Mouse (Mus musculus) midbrain, embryonic 16.5 days (tissue): ENCODE data around the gene Otulin. TPM values are rescaled to one million over a fixed set of nuclear protein-coding genes. Genes with fewer than 3 reads are reported as not detected.

Source experiments
- ATAC-seq: fragments of 200-750 bp; cut with Nextera tagmentation; 2 replicates; pipeline ENCODE4 v1.8.0; 2017; ENCODE audit warnings: moderate TSS enrichment
- H3K27ac ChIP-seq: fragments of 300-500 bp; sonication (generic); 2 replicates; pipeline ENCODE4 v1.5.1; 2014; ENCODE audit warnings: mild to moderate bottlenecking, low read length, mixed read lengths
- H3K27me3 ChIP-seq: fragments of 300-500 bp; sonication (generic); 2 replicates; pipeline ENCODE4 v1.6.1; 2014; ENCODE audit warnings: low read depth, low read length, mixed read lengths; ENCODE audit not compliant: control insufficient read depth, insufficient read depth
- H3K36me3 ChIP-seq: fragments of 300-500 bp; sonication (generic); 2 replicates; pipeline ENCODE4 v1.6.1; 2014; ENCODE audit warnings: mild to moderate bottlenecking, low read length, moderate library complexity, mixed read lengths; ENCODE audit not compliant: control insufficient read depth, insufficient read depth
- H3K4me1 ChIP-seq: fragments of 300-500 bp; sonication (generic); 2 replicates; pipeline ENCODE4 v1.6.1; 2014; ENCODE audit warnings: mild to moderate bottlenecking, low read length, mixed read lengths; ENCODE audit not compliant: control insufficient read depth, insufficient read depth
- H3K4me2 ChIP-seq: fragments of 300-500 bp; sonication (generic); 2 replicates; pipeline ENCODE4 v1.6.1; 2014; ENCODE audit warnings: mild to moderate bottlenecking, low read length, mixed read lengths
- H3K4me3 ChIP-seq: fragments of 300-500 bp; sonication (generic); 2 replicates; pipeline ENCODE4 v1.5.1; 2014; ENCODE audit warnings: low read depth, mild to moderate bottlenecking, low read length, moderate library complexity, mixed read lengths
- H3K9ac ChIP-seq: fragments of 300-500 bp; sonication (generic); 2 replicates; pipeline ENCODE4 v1.6.1; 2014; ENCODE audit warnings: low read depth, low read length, mixed read lengths
- H3K9me3 ChIP-seq: fragments of 300-500 bp; sonication (generic); replicated peaks from 2 replicates; pipeline ENCODE4 v1.6.1; 2014; ENCODE audit warnings: mild to moderate bottlenecking, low read length, mixed read lengths; ENCODE audit not compliant: control insufficient read depth, poor library complexity, severe bottlenecking
- WGBS: fragments of 180-500 bp; shearing (Covaris S2); extraction: QIAGEN DNeasy Blood & Tissue Kit; methylation state at CpG from one replicate; pipeline ENCODE4 v1.1.7; 2014; 5-methylcytosine and 5-hydroxymethylcytosine counted together
- polyA plus RNA-seq: library from polyadenylated mRNA; unstranded; fragments of >200 nt; fragmentation: Nextera tagmentation; extraction: Ambion mirVana; gene quantifications from 2 replicates; pipeline ENCODE4 v1.2.1, GENCODE M21; 2015

Gene Otulin
- polyA plus RNA-seq, 1 experiment from 2014 or later, result 21.6 TPM

GRCm38 (mm10) chr15:27670708-27671107 is 40.2 kb upstream of the Otulin start:
- 89% methylated on average over 8 of the region's 8 CpGs for WGBS
- no peaks in the 10 kb centered on the region for H3K27me3 ChIP-seq
- no peak overlapping the region for H3K9ac ChIP-seq
- no peak for ATAC-seq
- no peak overlapping the region for H3K4me3 ChIP-seq
- no peaks in the 10 kb centered on the region for H3K9me3 ChIP-seq
- H3K4me2 ChIP-seq, result no peak overlapping the region
- H3K36me3 ChIP-seq, result no peaks in the 10 kb centered on the region
- H3K4me1 ChIP-seq, result peaks cover 2% of the 10 kb centered on the region; the same call in 1 of the 2 replicates
- no peak overlapping the region for H3K27ac ChIP-seq

GRCm38 (mm10) chr15:27669931-27670411 is 39.5 kb upstream of the Otulin start:
- WGBS, result 90% methylated on average over 12 of the region's 12 CpGs
- Histone ChIP-seq H3K27ac (no peak overlapping the region), H3K9ac (no peak overlapping the region), H3K4me1 (peaks cover 8% of the 10 kb centered on the region), H3K4me3 (no peak overlapping the region), H3K9me3 (no peaks in the 10 kb centered on the region), H3K27me3 (no peaks in the 10 kb centered on the region), H3K4me2 (no peak overlapping the region), H3K36me3 (no peaks in the 10 kb centered on the region)
- no peak for ATAC-seq

DNA sequence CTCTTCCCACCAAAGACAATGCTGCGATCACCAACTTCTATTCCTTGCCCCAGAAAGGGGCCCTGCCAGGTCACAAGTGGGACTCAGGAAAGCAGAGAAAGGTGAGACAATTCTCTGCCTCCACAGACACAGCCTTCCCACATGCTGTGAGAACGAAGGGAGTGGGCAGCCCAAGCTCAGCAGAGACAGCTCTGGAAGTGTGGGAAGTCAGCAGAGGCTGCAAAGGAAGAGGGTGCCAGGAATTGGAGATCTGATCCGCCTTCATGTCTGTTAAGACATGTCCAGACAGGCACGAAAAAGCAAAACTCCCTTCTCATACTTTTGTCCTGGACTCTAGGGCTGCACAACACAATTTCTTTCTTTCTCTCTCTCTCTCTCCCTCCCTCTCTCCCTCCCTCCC is 38.8 kb upstream of the Otulin start:
- Histone ChIP-seq H3K27me3 (no peaks in the 10 kb centered on the region), H3K4me2 (no peak overlapping the region), H3K36me3 (no peaks in the 10 kb centered on the region), H3K4me1 (peaks cover 8% of the 10 kb centered on the region), H3K27ac (no peak overlapping the region), H3K9me3 (no peaks in the 10 kb centered on the region), H3K4me3 (no peak overlapping the region), H3K9ac (no peak overlapping the region)
- 80% methylated on average over 4 of the region's 4 CpGs for WGBS
- ATAC-seq, result no peak

DNA sequence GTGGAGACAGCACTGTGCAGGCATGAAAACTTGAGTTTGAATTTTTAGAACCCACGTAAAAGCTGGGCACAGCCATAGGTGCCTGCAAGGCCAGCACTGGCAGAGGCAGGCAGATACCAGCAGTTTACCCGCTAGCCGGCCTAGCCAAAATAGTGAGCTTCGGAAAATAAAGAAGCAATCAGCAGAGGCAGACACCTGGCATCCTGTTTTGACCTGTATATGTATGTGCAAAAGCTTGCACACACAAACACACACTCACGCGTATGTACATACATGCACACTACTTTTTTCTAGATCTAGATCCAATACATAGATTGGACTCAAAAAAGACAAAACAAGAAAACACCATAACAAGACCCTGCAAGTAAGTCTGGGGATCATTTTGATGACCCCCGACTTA is 38.1 kb upstream of the Otulin start:
- 93% methylated on average over 7 of the region's 7 CpGs for WGBS
- H3K27me3 ChIP-seq, result no peaks in the 10 kb centered on the region
- no peak overlapping the region for H3K9ac ChIP-seq
- ATAC-seq, result no peak
- H3K27ac ChIP-seq, result no peak overlapping the region
- H3K4me1 ChIP-seq, result peaks cover 8% of the 10 kb centered on the region
- no peak overlapping the region for H3K4me3 ChIP-seq
- H3K36me3 ChIP-seq, result no peaks in the 10 kb centered on the region
- H3K9me3 ChIP-seq, result no peaks in the 10 kb centered on the region
- H3K4me2 ChIP-seq, result no peak overlapping the region

GRCm38 (mm10) chr15:27668001-27668461 is 37.5 kb upstream of the Otulin start:
- no peak for ATAC-seq
- Histone ChIP-seq H3K9ac (no peak overlapping the region), H3K9me3 (no peaks in the 10 kb centered on the region), H3K27me3 (no peaks in the 10 kb centered on the region), H3K36me3 (no peaks in the 10 kb centered on the region), H3K4me2 (no peak overlapping the region), H3K4me1 (peaks cover 8% of the 10 kb centered on the region), H3K27ac (no peak overlapping the region), H3K4me3 (no peak overlapping the region)
- 63% methylated on average over 9 of the region's 9 CpGs for WGBS

- Histone ChIP-seq H3K4me2 (no peak overlapping the region), H3K4me1 (peaks cover 5% of the 10 kb centered on the region), H3K27me3 (no peaks in the 10 kb centered on the region), H3K27ac (no peak overlapping the region), H3K9me3 (no peaks in the 10 kb centered on the region), H3K4me3 (no peak overlapping the region), H3K9ac (no peak overlapping the region), H3K36me3 (no peaks in the 10 kb centered on the region)
- no peak for ATAC-seq
- WGBS, result 75% methylated on average over 9 of the region's 9 CpGs
Observed at GRCm38 (mm10) chr15:27666911-27667539, 36.5 kb upstream of the Otulin start.

GRCm38 (mm10) chr15:27665392-27665911 is 35.0 kb upstream of the Otulin start:
- Histone ChIP-seq H3K27me3 (no peaks in the 10 kb centered on the region), H3K9me3 (no peaks in the 10 kb centered on the region), H3K4me2 (peak overlapping the region; percentile 52), H3K27ac (no peak overlapping the region), H3K4me1 (peaks cover 5% of the 10 kb centered on the region), H3K4me3 (peak overlapping the region; percentile 28), H3K36me3 (no peaks in the 10 kb centered on the region), H3K9ac (peak overlapping the region; percentile 39; the same call in 1 of the 2 replicates)
- 35% methylated on average over 21 of the region's 21 CpGs for WGBS
- ATAC-seq, result peak; percentile 16; the same call in 1 of the 2 replicates

- Histone ChIP-seq H3K27me3 (no peaks in the 10 kb centered on the region), H3K4me2 (no peak overlapping the region), H3K9me3 (no peaks in the 10 kb centered on the region), H3K4me1 (peaks cover 5% of the 10 kb centered on the region), H3K27ac (no peak overlapping the region), H3K4me3 (no peak overlapping the region), H3K36me3 (no peaks in the 10 kb centered on the region), H3K9ac (no peak overlapping the region)
- no peak for ATAC-seq
- WGBS, result 96% methylated on average over 9 of the region's 9 CpGs
Observed at GRCm38 (mm10) chr15:27664126-27664525, 33.6 kb upstream of the Otulin start.

DNA sequence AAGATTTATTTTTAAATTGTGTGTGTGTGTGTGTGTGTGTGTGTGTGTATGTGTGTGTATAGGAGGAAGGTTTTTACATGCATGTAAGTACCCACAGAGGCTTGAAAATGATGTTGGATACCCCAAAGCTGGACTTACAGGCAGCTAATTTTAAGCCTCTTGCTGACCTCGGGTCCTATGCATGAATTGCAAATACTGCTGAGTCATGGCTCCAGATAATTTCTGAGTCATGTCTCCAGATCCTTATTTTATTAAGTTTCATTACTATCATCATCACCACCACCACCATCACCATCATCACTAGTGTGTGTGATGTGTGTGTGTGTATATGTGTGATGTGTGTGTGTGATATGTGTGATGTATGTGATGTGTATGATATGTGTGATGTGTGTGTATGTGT is 32.2 kb upstream of the Otulin start:
- Histone ChIP-seq H3K4me2 (no peak overlapping the region), H3K9ac (no peak overlapping the region), H3K27me3 (no peaks in the 10 kb centered on the region), H3K9me3 (no peaks in the 10 kb centered on the region), H3K4me1 (peaks cover 5% of the 10 kb centered on the region), H3K27ac (no peak overlapping the region), H3K4me3 (no peak overlapping the region), H3K36me3 (no peaks in the 10 kb centered on the region)
- no peak for ATAC-seq
- WGBS, result 55% methylated on average over 1 of the region's 1 CpGs
